Mouse (Mus musculus) macrophage (primary cell): ENCODE results near the gene Fbrs. TPM values are rescaled to one million over a fixed set of nuclear protein-coding genes. Genes with fewer than 3 reads are reported as not detected.
"Not testable (repeated sequence)": the region's sequence is repeated elsewhere in the genome, so short reads cannot be mapped to it uniquely, and the experiment has no call there.

Experiments
- H3K27ac ChIP-seq: fragments of 350-480 bp; formaldehyde crosslinking; 2 replicates; pipeline ENCODE4 v1.9.0; 2021
- H3K36me3 ChIP-seq: fragments of 350-480 bp; formaldehyde crosslinking; 2 replicates; pipeline ENCODE4 v1.9.0; 2021; ENCODE audit errors: inconsistent target
- H3K4me3 ChIP-seq: fragments of 350-480 bp; formaldehyde crosslinking; 2 replicates; pipeline ENCODE4 v1.9.0; 2021; ENCODE audit errors: inconsistent target
- H3K79me2 ChIP-seq: fragments of 350-480 bp; formaldehyde crosslinking; 2 replicates; pipeline ENCODE4 v1.9.0; 2021; ENCODE audit errors: inconsistent target
- WGBS: methylation state at CpG from one replicate; pipeline ENCODE4 v1.1.7; 2026; ENCODE audit warnings: inconsistent platforms; ENCODE audit not compliant: missing documents; 5-methylcytosine and 5-hydroxymethylcytosine counted together
- polyA plus RNA-seq: library from polyadenylated mRNA; stranded (reverse); fragments of 250-400 nt; gene quantifications from 3 replicates; pipeline ENCODE4 v1.2.4, GENCODE M21; 2018; ENCODE audit warnings: inconsistent platforms
- total RNA-seq, 78 experiments: library from RNA; depleted of rRNA; stranded (reverse); fragments of 250-400 nt; gene quantifications; 1 replicate in 9 of 78; 2 replicates in 24 of 78; 3 replicates in 43 of 78; 4 replicates in 2 of 78; pipeline ENCODE4 v1.2.4; 2018; ENCODE audit warnings: inconsistent platforms in 56 of 78

Gene Fbrs
- total RNA-seq (2018; cell fraction: chromatin; rRNA removed): 100 to 1,000 TPM; 231 to 699 (median 415) TPM
- total RNA-seq (2018; cell fraction: cytosol; rRNA removed): 100 to 1,000 TPM; 139 to 247 (median 166) TPM
- 100 to 1,000 TPM; 216 to 619 (median 409) TPM for total RNA-seq (2018; cell fraction: nucleus; rRNA removed)
- polyA plus RNA-seq: 47.3 to 163 TPM (median 92.9 TPM) in 3 replicates

- under 1% methylated on average over 57 of the region's 62 CpGs for WGBS
- H3K4me3 ChIP-seq: peak within 1 kb of the TSS; percentile 96
- H3K36me3 ChIP-seq: peaks cover 53% of the 10 kb centered on the region
- H3K27ac ChIP-seq: peak within 1 kb of the TSS; percentile 98
- H3K79me2 ChIP-seq: peaks cover 69% of the 10 kb centered on the region
Observed at GRCm38 (mm10) chr7:127478635-127479317, at the start of gene Fbrs. TSS of gene Fbrs (plus strand) at chr7:127479199.

GRCm38 (mm10) chr7:127435206-127435605 lies 43.8 kb upstream of the Fbrs start:
- no peaks in the 10 kb centered on the region for H3K36me3 ChIP-seq
- 70% methylated on average over 4 of the region's 4 CpGs for WGBS
- H3K79me2 ChIP-seq: no peaks in the 10 kb centered on the region
- no peak overlapping the region for H3K27ac ChIP-seq
- H3K4me3 ChIP-seq: no peak overlapping the region

- no peak overlapping the region for H3K4me3 ChIP-seq
- WGBS: 100% methylated on average over 2 of the region's 3 CpGs
Observed at GRCm38 (mm10) chr7:127437724-127438123, 41.3 kb upstream of the Fbrs start.

GRCm38 (mm10) chr7:127443976-127444375 lies 35.0 kb upstream of the Fbrs start:
- WGBS: 97% methylated on average over 17 of the region's 20 CpGs
- H3K79me2 ChIP-seq: no peaks in the 10 kb centered on the region

More at GRCm38 (mm10) chr7:127437724-127438123, 41.3 kb upstream of the Fbrs start:
- Histone ChIP-seq H3K27ac (no peak overlapping the region), H3K79me2 (no peaks in the 10 kb centered on the region), H3K36me3 (no peaks in the 10 kb centered on the region)

GRCm38 (mm10) chr7:127448521-127449300 lies 30.3 kb upstream of the Fbrs start, which contains the start of gene Zfp689:
TSS of gene Zfp689 (minus strand) at chr7:127449158.
- peak within 1 kb of the TSS; percentile 69 for H3K27ac ChIP-seq
- peak within 1 kb of the TSS; percentile 89 for H3K4me3 ChIP-seq
- peaks cover 7% of the 10 kb centered on the region; the same call in 1 of the 2 replicates for H3K36me3 ChIP-seq
- peaks cover 35% of the 10 kb centered on the region; the same call in 1 of the 2 replicates for H3K79me2 ChIP-seq
- WGBS: 1% methylated on average over 52 of the region's 54 CpGs

More at GRCm38 (mm10) chr7:127443976-127444375, 35.0 kb upstream of the Fbrs start:
- Histone ChIP-seq H3K36me3 (peaks cover 7% of the 10 kb centered on the region; the same call in 1 of the 2 replicates), H3K27ac (no peak overlapping the region), H3K4me3 (no peak overlapping the region)

GRCm38 (mm10) chr7:127449966-127450365 lies 29.0 kb upstream of the Fbrs start:
- Histone ChIP-seq H3K27ac (no peak overlapping the region), H3K79me2 (peaks cover 35% of the 10 kb centered on the region; the same call in 1 of the 2 replicates), H3K36me3 (no peaks in the 10 kb centered on the region), H3K4me3 (peak overlapping the region; percentile 89)
- 94% methylated on average over 7 of the region's 7 CpGs for WGBS

GRCm38 (mm10) chr7:127453056-127453455 lies 25.9 kb upstream of the Fbrs start:
- Histone ChIP-seq H3K4me3 (no peak overlapping the region), H3K79me2 (peaks cover 35% of the 10 kb centered on the region; the same call in 1 of the 2 replicates), H3K36me3 (no peaks in the 10 kb centered on the region), H3K27ac (no peak overlapping the region)
- WGBS: 92% methylated on average over 2 of the region's 2 CpGs

- Histone ChIP-seq H3K79me2 (peaks cover 28% of the 10 kb centered on the region; the same call in 1 of the 2 replicates), H3K4me3 (no peak overlapping the region), H3K27ac (no peak overlapping the region), H3K36me3 (no peaks in the 10 kb centered on the region)
- 97% methylated on average over 7 of the region's 7 CpGs for WGBS
Observed at GRCm38 (mm10) chr7:127454905-127455304, 24.1 kb upstream of the Fbrs start.

- not testable (repeated sequence) for H3K27ac ChIP-seq, H3K36me3 ChIP-seq
- whole genome bisulfite sequencing: 93% methylated on average over 3 of the region's 3 CpGs
Observed at GRCm38 (mm10) chr7:127458371-127459122, 20.5 kb upstream of the Fbrs start.

GRCm38 (mm10) chr7:127459311-127459710 lies 19.7 kb upstream of the Fbrs start, which contains the start of gene Prr14:
TSS of gene Prr14 (plus strand) at chr7:127459611.
- H3K4me3 ChIP-seq, H3K27ac ChIP-seq, H3K79me2 ChIP-seq, H3K36me3 ChIP-seq: not testable (repeated sequence)
- 88% methylated on average over 8 of the region's 8 CpGs for WGBS

More at GRCm38 (mm10) chr7:127458371-127459122, 20.5 kb upstream of the Fbrs start:
- not testable (repeated sequence) for H3K79me2 ChIP-seq, H3K4me3 ChIP-seq

- Histone ChIP-seq H3K79me2 (peaks cover 13% of the 10 kb centered on the region; the same call in 1 of the 2 replicates), H3K36me3 (no peaks in the 10 kb centered on the region), H3K27ac (no peak overlapping the region), H3K4me3 (no peak overlapping the region)
- WGBS: 93% methylated on average over 2 of the region's 3 CpGs
Observed at GRCm38 (mm10) chr7:127465191-127465590, 13.8 kb upstream of the Fbrs start.

- 88% methylated on average over 1 of the region's 2 CpGs for WGBS
Observed at GRCm38 (mm10) chr7:127465670-127466069, 13.3 kb upstream of the Fbrs start.

GRCm38 (mm10) chr7:127466606-127467005 lies 12.4 kb upstream of the Fbrs start:
- no peak overlapping the region for H3K4me3 ChIP-seq
- peaks cover 14% of the 10 kb centered on the region; the same call in 1 of the 2 replicates for H3K79me2 ChIP-seq
- H3K36me3 ChIP-seq: no peaks in the 10 kb centered on the region
- WGBS: 94% methylated on average over 4 of the region's 4 CpGs
- no peak overlapping the region for H3K27ac ChIP-seq

More at GRCm38 (mm10) chr7:127465670-127466069, 13.3 kb upstream of the Fbrs start:
- not testable (repeated sequence) for H3K36me3 ChIP-seq, H3K4me3 ChIP-seq, H3K27ac ChIP-seq
- H3K79me2 ChIP-seq: peaks cover 14% of the 10 kb centered on the region; the same call in 1 of the 2 replicates
